Mouse (Mus musculus) megakaryocyte, embryonic 14.5 days (primary cell): ENCODE results near the gene Pdpk1. TPM values are rescaled to one million over a fixed set of nuclear protein-coding genes. Genes with fewer than 3 reads are reported as not detected.
"Not testable (repeated sequence)": the region's sequence is repeated elsewhere in the genome, so short reads cannot be mapped to it uniquely, and the experiment has no call there.

Experiments
- H3K27me3 ChIP-seq: replicated peaks from 2 replicates; pipeline ENCODE3; 2012; ENCODE audit warnings: inconsistent platforms
- H3K36me3 ChIP-seq: replicated peaks from 2 replicates; pipeline ENCODE3; 2012; ENCODE audit warnings: low read length, inconsistent platforms, mixed read lengths
- H3K4me1 ChIP-seq: 2 replicates; pipeline ENCODE4 v1.6.1; 2012; ENCODE audit warnings: inconsistent platforms
- H3K4me3 ChIP-seq: replicated peaks from 2 replicates; pipeline ENCODE3; 2012; ENCODE audit warnings: moderate library complexity, mild to moderate bottlenecking, inconsistent platforms
- H3K9me3 ChIP-seq: 2 replicates; pipeline ENCODE4 v1.6.1; 2012; ENCODE audit warnings: inconsistent platforms
- FLI1 ChIP-seq: IDR thresholded peaks from 2 replicates; pipeline ENCODE4 v1.6.1; 2012; ENCODE audit warnings: low read length, inconsistent platforms, mixed read lengths
- GATA1 ChIP-seq: IDR thresholded peaks from 3 replicates; pipeline ENCODE4 v1.6.1; 2012; ENCODE audit warnings: mixed read lengths, low read length, inconsistent platforms, borderline replicate concordance
- polyA plus RNA-seq: library from polyadenylated mRNA; stranded (reverse); fragments of >175 nt; gene quantifications from 2 replicates; pipeline ENCODE4 v1.2.3, GENCODE M21; 2012; ENCODE audit warnings: low replicate concordance; ENCODE audit not compliant: insufficient read depth

Gene Pdpk1
- polyA plus RNA-seq, 1 experiment, result 11.7 TPM

DNA sequence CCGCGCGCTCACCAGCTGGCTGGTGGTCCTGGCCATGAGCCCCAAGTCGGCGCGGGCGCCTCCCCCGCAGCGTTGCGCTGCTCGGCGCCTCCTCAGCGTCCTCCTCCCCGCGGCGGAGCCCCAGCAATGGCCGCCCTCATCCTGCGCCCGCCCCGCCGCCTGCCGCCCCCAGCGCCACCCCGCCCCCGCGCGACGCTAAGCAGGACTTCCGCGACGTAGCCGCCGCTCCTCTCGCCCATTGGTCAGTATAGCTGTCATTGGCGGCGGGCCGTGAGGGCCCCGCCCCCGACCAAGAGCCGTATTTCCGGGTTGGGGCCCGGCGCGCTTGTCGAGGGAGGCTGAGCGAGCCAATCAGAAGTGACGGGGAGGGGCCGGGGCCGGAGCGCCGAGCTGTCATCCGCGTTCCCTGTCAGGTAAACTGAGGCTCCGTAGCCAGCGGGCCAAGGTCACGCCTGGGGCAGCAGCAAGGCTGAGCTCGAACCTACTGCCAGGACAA is 9.3 kb downstream of the Pdpk1 start:
- no peaks in the 10 kb centered on the region for H3K9me3 ChIP-seq
- H3K4me3 ChIP-seq, result peak overlapping the region; percentile 95
- peaks cover 14% of the 10 kb centered on the region for H3K36me3 ChIP-seq
- H3K27me3 ChIP-seq, result no peaks in the 10 kb centered on the region
- TF ChIP-seq FLI1, result no peak
- no peak for TF ChIP-seq GATA1
- H3K4me1 ChIP-seq, result peaks cover 57% of the 10 kb centered on the region

DNA sequence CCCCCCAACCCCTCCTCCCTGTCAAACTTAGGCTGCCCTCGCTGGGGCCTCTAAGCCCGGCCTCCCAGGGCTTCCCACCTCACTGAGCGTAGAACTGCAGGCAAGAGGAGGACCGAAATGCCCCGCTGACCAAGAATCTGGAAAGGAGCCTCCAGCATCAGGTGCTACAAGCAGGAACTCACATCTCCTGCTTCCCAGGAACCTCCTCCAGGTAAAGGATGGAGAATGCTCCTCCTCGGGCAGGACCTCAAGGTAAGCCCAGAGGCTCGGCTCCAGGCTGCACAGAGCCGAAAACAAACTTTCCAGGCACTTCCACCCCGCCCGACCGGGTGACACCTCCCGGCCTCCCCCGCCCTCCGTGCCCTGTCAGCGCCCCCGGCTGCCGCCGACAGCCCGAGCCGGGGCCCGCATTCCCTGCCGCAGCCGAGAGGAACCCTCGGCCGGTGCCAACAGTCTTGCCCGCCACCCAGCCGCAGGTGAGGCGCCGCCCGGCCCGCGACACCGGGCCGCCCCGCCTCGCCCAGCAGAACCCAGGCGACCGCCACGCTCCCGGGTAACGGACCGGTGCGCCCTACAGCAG is 9.8 kb downstream of the Pdpk1 start:
- H3K4me1 ChIP-seq, result peaks cover 57% of the 10 kb centered on the region

DNA sequence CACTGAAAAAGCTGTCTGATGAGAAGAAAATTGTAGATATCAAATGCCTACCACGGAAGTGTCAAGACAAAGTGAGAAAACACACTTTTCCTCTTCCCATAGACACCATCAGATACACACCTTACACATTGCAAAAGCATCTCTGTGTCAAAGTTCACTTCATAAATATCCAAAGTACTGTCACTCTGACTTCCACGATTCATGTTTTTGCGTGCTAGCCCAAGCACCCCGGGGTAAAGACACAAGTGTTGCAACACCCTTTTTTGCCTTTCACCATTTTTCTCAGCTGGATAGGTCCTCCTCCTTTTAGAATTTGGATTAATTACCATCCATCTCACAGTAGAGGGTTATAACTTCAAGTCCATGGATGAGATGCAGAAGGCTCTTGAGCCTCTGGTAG is 10.8 kb downstream of the Pdpk1 start:
- Histone ChIP-seq H3K4me3 (peak overlapping the region; percentile 95), H3K4me1 (peaks cover 60% of the 10 kb centered on the region), H3K36me3 (peaks cover 16% of the 10 kb centered on the region), H3K9me3 (no peaks in the 10 kb centered on the region), H3K27me3 (no peaks in the 10 kb centered on the region)
- TF ChIP-seq GATA1 (no peak), FLI1 (no peak)

More for the DNA sequence above, 9.8 kb downstream of the Pdpk1 start:
- TF ChIP-seq GATA1 (no peak), FLI1 (no peak)
- peaks cover 14% of the 10 kb centered on the region for H3K36me3 ChIP-seq
- H3K27me3 ChIP-seq, result no peaks in the 10 kb centered on the region
- peak overlapping the region; percentile 95 for H3K4me3 ChIP-seq
- H3K9me3 ChIP-seq, result no peaks in the 10 kb centered on the region

DNA sequence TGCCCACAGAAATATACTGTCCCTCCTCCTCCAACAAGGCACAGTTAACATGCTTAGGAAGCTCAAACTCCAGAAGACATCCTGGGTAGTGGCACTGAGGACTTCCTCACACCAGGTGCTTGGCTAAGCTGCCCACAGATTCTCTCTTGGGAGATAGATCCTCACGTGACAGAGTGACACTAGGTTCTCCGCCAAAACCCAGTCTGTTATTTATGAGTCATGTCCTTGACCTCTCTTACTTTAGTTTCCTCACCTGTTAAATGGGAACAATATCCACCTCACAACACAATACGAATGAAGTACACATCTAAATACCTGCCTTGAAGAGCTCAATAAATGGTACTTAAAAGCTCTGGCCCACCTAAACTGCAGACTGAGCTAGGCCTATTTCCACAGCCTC is 11.5 kb downstream of the Pdpk1 start:
- Histone ChIP-seq H3K4me3 (no peak overlapping the region), H3K36me3 (peaks cover 19% of the 10 kb centered on the region), H3K9me3 (no peaks in the 10 kb centered on the region), H3K27me3 (no peaks in the 10 kb centered on the region), H3K4me1 (peaks cover 67% of the 10 kb centered on the region)
- TF ChIP-seq FLI1, result no peak
- TF ChIP-seq GATA1, result no peak

DNA sequence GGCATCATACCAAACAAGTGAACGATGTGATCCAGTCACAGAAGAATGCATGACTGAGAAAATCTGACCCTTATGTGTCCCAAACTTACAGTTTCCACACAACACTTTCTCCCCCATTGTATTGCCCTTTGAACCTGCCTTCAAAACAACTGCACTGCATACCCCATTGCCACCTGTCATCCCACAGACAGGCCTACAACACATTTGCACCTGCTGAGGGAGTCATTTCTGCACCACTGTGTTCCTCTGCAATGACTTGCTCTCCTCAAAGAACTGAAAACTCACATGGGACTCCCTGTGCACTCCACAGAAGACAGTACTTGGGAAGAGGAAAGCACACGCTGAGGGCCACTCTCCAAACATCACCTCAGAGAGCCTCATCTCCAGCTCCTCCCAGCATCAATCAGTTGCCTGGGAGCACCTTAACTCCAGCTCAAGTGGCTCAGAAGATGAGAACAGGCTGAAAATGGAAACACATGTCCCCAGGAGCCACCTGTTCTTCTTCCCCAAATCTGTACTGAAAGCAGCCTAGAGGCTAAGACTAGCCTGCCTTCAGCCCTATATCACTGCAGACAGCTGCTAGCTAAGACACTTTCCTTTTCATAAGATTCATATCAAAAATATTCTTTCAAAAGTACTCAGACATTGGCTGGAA is 13.4 kb downstream of the Pdpk1 start:
- Histone ChIP-seq H3K9me3 (no peaks in the 10 kb centered on the region), H3K27me3 (no peaks in the 10 kb centered on the region), H3K36me3 (peaks cover 26% of the 10 kb centered on the region), H3K4me3 (no peak overlapping the region), H3K4me1 (peaks cover 69% of the 10 kb centered on the region)
- TF ChIP-seq GATA1, result no peak
- no peak for TF ChIP-seq FLI1

DNA sequence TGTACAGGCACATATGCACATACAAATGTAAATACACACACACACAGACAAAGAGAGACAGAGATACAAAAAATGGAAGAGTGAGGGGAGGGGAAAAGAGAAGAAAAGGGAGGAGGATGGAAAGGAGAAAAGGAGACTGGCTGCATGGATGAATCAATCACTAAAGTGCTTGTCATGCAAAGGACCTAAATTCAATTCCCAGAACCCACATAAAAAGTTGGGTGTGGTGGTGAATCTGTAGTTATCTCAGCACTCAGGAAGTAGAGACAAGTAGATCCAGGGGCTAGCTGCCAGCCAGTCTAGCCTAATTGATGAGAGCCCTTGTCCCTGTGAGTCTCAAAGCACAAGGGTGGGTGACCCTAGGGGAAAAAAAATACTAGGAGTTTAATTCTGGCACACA is 16.7 kb downstream of the Pdpk1 start:
- H3K9me3 ChIP-seq, result no peaks in the 10 kb centered on the region
- peaks cover 73% of the 10 kb centered on the region for H3K4me1 ChIP-seq

DNA sequence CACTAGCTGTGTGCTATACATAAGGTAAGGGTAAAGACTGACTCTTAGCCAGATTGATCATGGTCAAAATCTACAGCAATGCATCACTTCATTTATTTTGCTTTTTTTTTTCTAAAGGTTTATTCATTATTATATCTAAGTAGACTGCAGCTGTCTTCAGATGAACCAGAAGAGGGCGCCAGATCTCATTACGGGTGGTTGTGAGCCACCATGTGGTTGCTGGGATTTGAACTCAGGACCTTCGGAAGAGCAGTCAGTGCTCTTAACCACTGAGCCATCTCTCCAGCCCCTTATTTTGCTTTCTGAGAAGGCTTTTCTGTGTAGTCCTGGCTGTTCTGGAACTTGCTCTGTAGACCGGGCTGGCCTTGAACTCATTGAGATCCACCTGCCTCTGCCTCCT is 17.8 kb downstream of the Pdpk1 start:
- H3K9me3 ChIP-seq, H3K4me3 ChIP-seq, H3K27me3 ChIP-seq: not testable (repeated sequence)
- H3K4me1 ChIP-seq, result peaks cover 68% of the 10 kb centered on the region
- peaks cover 18% of the 10 kb centered on the region for H3K36me3 ChIP-seq

More for the DNA sequence above, 16.7 kb downstream of the Pdpk1 start:
- Histone ChIP-seq H3K4me3 (no peak overlapping the region), H3K36me3 (peaks cover 24% of the 10 kb centered on the region), H3K27me3 (no peaks in the 10 kb centered on the region)
- no peak for TF ChIP-seq FLI1
- TF ChIP-seq GATA1, result no peak

DNA sequence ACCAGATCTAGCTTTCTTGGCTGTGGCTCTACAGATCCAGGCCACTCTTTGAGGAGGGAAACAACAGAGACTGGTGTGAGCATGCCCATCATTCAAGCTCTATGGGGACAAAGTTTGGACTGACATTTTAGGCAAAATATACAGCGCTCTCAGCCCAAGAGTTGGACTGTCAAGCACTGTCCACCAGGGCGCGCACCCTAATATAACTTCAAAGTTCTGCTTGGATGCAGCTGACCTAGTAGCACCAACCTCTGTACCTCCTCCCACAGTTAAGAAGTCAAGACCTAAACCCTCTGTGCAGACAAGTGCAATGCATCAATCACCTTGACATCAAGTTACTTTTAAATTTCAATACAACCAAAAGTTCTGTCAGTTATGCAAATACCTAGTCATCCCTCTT is 19.2 kb downstream of the Pdpk1 start:
- no peaks in the 10 kb centered on the region for H3K9me3 ChIP-seq

DNA sequence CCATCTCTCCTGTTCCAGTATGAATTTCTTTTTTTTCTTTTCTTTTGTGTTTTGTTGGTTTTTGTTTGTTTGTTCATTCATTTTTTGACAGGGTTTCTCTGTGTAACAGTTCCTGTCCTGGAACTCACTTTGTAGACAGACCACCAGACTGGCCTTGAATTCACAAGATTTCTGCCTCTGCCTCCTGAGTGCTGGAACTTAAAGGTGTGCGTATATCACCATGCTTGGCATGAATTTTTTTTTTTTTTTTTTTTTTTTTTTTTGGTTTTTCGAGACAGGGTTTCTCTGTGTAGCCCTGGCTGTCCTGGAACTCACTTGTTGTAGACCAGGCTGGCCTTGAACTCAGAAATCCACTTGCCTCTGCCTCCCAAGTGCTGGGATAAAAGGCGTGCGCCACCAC is 21.5 kb downstream of the Pdpk1 start:
- H3K4me3 ChIP-seq, H3K27me3 ChIP-seq, H3K9me3 ChIP-seq: not testable (repeated sequence)
- Histone ChIP-seq H3K4me1 (peaks cover 68% of the 10 kb centered on the region), H3K36me3 (peaks cover 13% of the 10 kb centered on the region)

More for the DNA sequence above, 19.2 kb downstream of the Pdpk1 start:
- TF ChIP-seq GATA1, result no peak
- peaks cover 67% of the 10 kb centered on the region for H3K4me1 ChIP-seq
- H3K36me3 ChIP-seq, result peaks cover 14% of the 10 kb centered on the region
- no peaks in the 10 kb centered on the region for H3K27me3 ChIP-seq
- H3K4me3 ChIP-seq, result no peak overlapping the region

DNA sequence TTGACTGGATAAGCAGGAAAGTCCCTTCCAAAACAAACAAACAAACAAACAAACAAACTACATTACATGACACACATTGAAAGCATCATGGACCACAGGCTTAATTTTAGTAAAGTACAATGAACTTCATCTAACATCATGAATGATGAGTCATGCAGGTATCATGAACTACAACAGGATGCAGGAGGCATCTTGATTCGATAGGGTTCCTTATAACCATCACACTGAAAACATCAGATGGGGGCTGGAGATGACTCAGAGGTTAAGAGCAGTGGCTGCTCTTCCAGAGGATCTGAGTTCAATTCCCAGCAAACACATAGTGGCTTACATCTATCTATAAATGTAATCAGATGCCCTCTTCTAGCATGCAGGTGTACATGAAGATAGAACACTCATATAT is 23.1 kb downstream of the Pdpk1 start:
- TF ChIP-seq FLI1 (no peak), GATA1 (no peak)
- Histone ChIP-seq H3K9me3 (no peaks in the 10 kb centered on the region), H3K36me3 (peaks cover 13% of the 10 kb centered on the region), H3K27me3 (no peaks in the 10 kb centered on the region), H3K4me1 (peaks cover 60% of the 10 kb centered on the region), H3K4me3 (no peak overlapping the region)

DNA sequence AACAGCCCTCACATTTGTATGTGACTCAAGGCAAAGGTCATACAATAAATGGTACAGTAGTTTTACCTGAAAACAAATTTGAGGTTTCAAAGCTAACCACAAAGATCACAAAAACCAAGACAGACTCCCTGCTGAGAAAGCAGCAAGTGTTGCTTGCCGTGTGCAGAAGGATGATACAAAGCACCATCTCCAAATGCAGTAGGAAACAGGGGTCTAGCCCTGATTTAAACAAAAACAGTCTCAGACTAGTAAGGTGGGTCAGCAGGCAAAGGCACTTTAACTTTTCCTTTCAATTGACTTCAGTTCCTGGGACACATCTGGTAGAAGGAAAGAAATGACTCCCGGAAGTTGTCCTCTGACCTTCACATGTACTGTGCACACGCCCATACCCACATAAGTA is 23.9 kb downstream of the Pdpk1 start:
- Histone ChIP-seq H3K27me3 (no peaks in the 10 kb centered on the region), H3K9me3 (no peaks in the 10 kb centered on the region), H3K4me3 (no peak overlapping the region), H3K4me1 (peaks cover 58% of the 10 kb centered on the region), H3K36me3 (peaks cover 19% of the 10 kb centered on the region)
- TF ChIP-seq GATA1, result no peak
- TF ChIP-seq FLI1, result no peak
